14 mouse cellular contexts compared by ENCODE assay signal in genomic region chr6:131466838-131467237, GRCm38 (mm10). TPM values are rescaled to one million over a fixed set of nuclear protein-coding genes. Genes with fewer than 3 reads are reported as not detected.
DNase-seq lines count a peak whose midpoint lies in the region; TF ChIP-seq lines count a peak whose summit lies in the region.
"Had no signal": no experiment of that assay in that cellular context is flagged by ENCODE, and none has a peak within 500 bp of the region (broad histone marks: within the 10 kb centered on the region; RNA-seq: fewer than 3 reads in every experiment).

No protein-coding gene starts in this region.

- TF ChIP-seq CTCF in cerebellum, adult 2 months (IDR thresholded peaks at IDR 0.05; ENCODE audit: borderline replicate concordance, insufficient read depth, low read depth, low read length) = 0 out of 2 replicates have a peak, but pooled peaks have one; percentile 9
- peak; percentile 63 for TF ChIP-seq CTCF in left cerebral cortex, adult 2 months (IDR thresholded peaks at IDR 0.05)
- no peak for TF ChIP-seq CTCF in brain, embryonic 14.5 days (IDR thresholded peaks at IDR 0.05; ENCODE audit: borderline replicate concordance, extremely low read depth, insufficient read depth, insufficient read length)

- H3K27ac ChIP-seq in cerebellum, adult 2 months (ENCODE audit: insufficient read depth, low read length) = no peak overlapping the region
- H3K27ac ChIP-seq in left cerebral cortex, adult 2 months = no peak overlapping the region
- H3K27ac ChIP-seq: forebrain, embryonic 10.5 days; midbrain, embryonic 12.5 days had no signal

- no peaks in the 10 kb centered on the region for H3K4me1 ChIP-seq in cerebellum, adult 2 months (ENCODE audit: control insufficient read depth, insufficient read depth, low read length)
- H3K4me1 ChIP-seq: forebrain, embryonic 10.5 days; midbrain, embryonic 12.5 days had no signal

- H3K4me3 ChIP-seq in cerebellum, adult 2 months (replicated peaks; ENCODE audit: insufficient read depth, low read depth, low read length) = no peak overlapping the region
- no peak overlapping the region for H3K4me3 ChIP-seq in left cerebral cortex, adult 2 months
- H3K4me3 ChIP-seq: forebrain, embryonic 10.5 days; midbrain, embryonic 12.5 days had no signal

- intact Hi-C loops in left cerebral cortex, adult 2 months (cut with DNase I) = no loop called here
- intact Hi-C loops in left cerebral cortex, postnatal 10 days (cut with DNase I) = no loop called here

- H3K27me3 ChIP-seq in cerebellum, adult 2 months (ENCODE audit: control insufficient read depth, insufficient read depth, low read length) = no peaks in the 10 kb centered on the region
- H3K27me3 ChIP-seq: midbrain, embryonic 12.5 days had no signal

- TF ChIP-seq POLR2A in cerebellum, adult 2 months (IDR thresholded peaks at IDR 0.05; ENCODE audit: borderline replicate concordance, insufficient read depth, low read length) = no peak
- no peak for TF ChIP-seq POLR2A in brain, embryonic 14.5 days (IDR thresholded peaks at IDR 0.05; ENCODE audit: borderline replicate concordance, extremely low read depth, insufficient read depth, insufficient read length, poor library complexity, severe bottlenecking)

- no peak for DNase-seq in cerebellum, adult 2 months
- no peak for DNase-seq in cerebellum, postnatal 25 days
- no peak for DNase-seq in left cerebral cortex, adult 2 months (ENCODE audit: extremely low spot score in 1 of 2, low spot score in 2 of 2)
- no peak for DNase-seq in left cerebral cortex, postnatal 10 days (ENCODE audit: extremely low spot score in 1 of 2, low spot score in 2 of 2)
- peak; percentile 42 for DNase-seq in brain, embryonic 14.5 days (ENCODE audit: low read depth)
- peak; percentile 5 for DNase-seq in naive thymus-derived CD4-positive, alpha-beta T cell, adult 2 months (ENCODE audit: low read depth)
- DNase-seq in testis, postnatal 14 days (ENCODE audit: low spot score) = no peak
- DNase-seq in heart, postnatal 4 days = no peak
- DNase-seq: right cerebral cortex, postnatal 25 days had no signal

RNA-seq across cellular contexts. Expression of gene 5430401F13Rik, which starts 19.4 kb away (rescaled TPM):
- polyA plus RNA-seq in cerebellum, adult 2 months (2012; rRNA removed) = not detected in 2 replicates
- not detected for total RNA-seq in left cerebral cortex, adult 2 months (2021)
- total RNA-seq in left cerebral cortex, postnatal 10 days (2021) = not detected
- polyA plus RNA-seq in brain, embryonic 14.5 days (2012; rRNA removed) = not detected in 2 replicates
- not detected for total RNA-seq in heart, postnatal 4 days (2021)
- total RNA-seq: heart, postnatal 25 days; left cerebral cortex, postnatal 14 days had no signal
- polyA plus RNA-seq: C2C12; forebrain, embryonic 10.5 days; midbrain, embryonic 12.5 days had no signal

RNA-seq across cellular contexts. Expression of gene Gm6619, which starts 19.4 kb away (rescaled TPM):
- polyA plus RNA-seq in cerebellum, adult 2 months (2012; rRNA removed) = not detected in 2 replicates
- not detected for total RNA-seq in left cerebral cortex, adult 2 months (2021)
- total RNA-seq in left cerebral cortex, postnatal 10 days (2021) = not detected
- polyA plus RNA-seq in brain, embryonic 14.5 days (2012; rRNA removed) = not detected in 2 replicates
- total RNA-seq in heart, postnatal 4 days (2021) = not detected
- total RNA-seq: heart, postnatal 25 days; left cerebral cortex, postnatal 14 days had no signal
- polyA plus RNA-seq: C2C12; forebrain, embryonic 10.5 days; midbrain, embryonic 12.5 days had no signal

Comparison
In these comparisons a context has a peak if more than half of its experiments do, and no peak if none do; other contexts are left out.
1. DNase-seq: peak in brain, embryonic 14.5 days (single experiment) and naive thymus-derived CD4-positive, alpha-beta T cell, adult 2 months (single experiment); none in cerebellum, adult 2 months (0 of 2), cerebellum, postnatal 25 days (0 of 2), left cerebral cortex, adult 2 months (0 of 2), left cerebral cortex, postnatal 10 days (0 of 2), testis, postnatal 14 days (single experiment) and heart, postnatal 4 days (single experiment).